Mouse (Mus musculus): ENCODE results near the gene Bcl2l11. TPM values are rescaled to one million over a fixed set of nuclear protein-coding genes. Genes with fewer than 3 reads are reported as not detected.

Bcl2l11 gene
- total RNA-seq, 2 experiments from 2014 or later, result 6.2 to 6.7 TPM

DNA sequence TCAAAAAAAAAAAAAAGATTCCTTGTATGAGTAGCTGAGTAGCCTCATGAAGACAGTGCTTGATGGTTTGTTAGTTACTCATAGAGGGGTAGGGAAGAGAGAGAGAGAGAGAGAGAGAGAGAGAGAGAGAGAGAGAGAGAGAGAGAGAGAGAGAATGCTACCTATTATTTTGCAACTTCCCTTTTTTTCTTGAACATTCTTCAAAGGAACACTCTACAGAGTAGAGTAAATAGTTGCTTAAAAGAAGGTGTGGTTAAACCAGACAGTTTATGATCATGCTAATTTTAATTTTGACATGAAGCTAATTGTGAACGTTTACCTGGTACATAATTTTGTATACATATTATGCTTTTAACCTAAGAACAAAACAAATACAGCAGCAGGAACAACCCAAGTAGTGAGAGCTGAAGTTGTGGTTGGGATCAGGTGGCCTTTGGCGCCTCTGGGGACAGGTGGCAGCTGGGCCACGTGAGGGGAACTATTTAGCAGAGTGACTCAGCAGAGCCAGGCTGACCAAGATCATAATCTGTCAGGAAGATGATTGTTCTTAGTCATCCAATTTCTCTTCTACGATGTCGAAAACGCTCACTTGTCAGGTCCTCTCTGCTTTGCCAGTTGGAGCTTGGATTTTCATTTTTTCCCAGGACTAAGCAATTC, 78.0 kb downstream of the Bcl2l11 start:
- DNase-seq (ENCODE audit: extremely low spot score in 1 of 2, low spot score in 1 of 2), result no peak

DNA sequence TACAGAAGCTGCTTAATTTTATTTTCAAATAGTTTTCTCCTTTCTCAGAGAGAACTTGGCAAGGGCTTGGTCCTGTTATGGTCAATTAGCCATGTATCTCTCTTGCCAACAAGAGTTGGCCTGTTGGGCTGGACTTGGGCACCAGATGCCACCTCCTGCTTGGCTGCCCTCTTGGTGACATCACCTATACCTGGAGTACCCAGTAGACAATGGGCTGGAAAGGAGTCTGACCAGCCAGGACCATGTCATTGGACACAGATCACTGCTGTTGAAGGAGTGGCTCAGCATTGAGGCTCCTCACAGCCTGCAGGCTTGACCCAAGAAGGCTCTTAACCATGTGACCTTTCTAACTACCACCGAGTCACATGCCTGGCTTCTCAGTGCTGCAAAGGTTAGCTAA, 82.7 kb downstream of the Bcl2l11 start:
- DNase-seq (ENCODE audit: extremely low spot score in 1 of 2, low spot score in 1 of 2), result no peak

DNA sequence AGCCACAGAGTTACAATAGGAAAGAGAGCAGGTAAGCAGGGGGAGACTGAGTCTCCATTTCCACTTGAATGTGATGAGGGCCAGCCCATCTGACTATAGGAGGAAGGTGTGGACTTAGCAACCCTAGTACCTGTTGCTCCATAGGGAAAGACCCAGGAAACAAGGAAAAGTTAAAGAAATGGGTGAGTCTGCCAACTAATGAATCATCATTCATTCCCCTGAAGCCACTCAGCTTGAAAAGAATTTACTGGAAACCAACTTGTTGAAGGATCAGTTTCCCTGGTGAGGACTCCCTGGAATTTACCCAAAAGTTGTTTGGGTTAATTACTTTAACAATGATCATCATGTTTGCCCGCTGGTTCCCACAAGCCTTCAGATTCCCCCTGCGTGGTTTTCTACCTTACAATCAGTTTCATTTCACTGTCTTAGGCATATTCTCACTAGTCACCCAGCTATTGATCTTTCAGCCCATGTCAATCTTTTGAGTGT, 84.0 kb downstream of the Bcl2l11 start:
- DNase-seq (ENCODE audit: extremely low spot score in 1 of 2, low spot score in 1 of 2), result no peak

DNA sequence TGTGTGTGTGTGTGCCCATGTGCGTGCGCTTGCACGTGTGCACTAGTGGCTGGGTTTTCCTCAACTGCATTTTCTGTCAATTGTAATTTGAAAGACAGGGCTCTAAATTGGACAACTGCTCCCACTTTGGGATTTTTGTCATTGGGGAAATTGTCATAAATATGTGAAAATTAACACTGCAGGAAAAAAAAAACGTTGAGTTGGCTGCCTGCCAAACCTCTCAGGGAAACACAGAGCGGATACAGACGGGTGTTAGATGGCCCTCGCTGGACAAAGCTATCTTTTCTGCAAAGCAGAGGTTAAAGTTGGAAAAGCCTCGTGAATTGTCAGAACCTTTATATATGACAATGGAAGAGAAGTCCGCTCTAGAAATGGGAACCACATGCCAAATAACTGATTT, 84.5 kb downstream of the Bcl2l11 start:
- no peak for DNase-seq (ENCODE audit: extremely low spot score in 1 of 2, low spot score in 1 of 2)

DNA sequence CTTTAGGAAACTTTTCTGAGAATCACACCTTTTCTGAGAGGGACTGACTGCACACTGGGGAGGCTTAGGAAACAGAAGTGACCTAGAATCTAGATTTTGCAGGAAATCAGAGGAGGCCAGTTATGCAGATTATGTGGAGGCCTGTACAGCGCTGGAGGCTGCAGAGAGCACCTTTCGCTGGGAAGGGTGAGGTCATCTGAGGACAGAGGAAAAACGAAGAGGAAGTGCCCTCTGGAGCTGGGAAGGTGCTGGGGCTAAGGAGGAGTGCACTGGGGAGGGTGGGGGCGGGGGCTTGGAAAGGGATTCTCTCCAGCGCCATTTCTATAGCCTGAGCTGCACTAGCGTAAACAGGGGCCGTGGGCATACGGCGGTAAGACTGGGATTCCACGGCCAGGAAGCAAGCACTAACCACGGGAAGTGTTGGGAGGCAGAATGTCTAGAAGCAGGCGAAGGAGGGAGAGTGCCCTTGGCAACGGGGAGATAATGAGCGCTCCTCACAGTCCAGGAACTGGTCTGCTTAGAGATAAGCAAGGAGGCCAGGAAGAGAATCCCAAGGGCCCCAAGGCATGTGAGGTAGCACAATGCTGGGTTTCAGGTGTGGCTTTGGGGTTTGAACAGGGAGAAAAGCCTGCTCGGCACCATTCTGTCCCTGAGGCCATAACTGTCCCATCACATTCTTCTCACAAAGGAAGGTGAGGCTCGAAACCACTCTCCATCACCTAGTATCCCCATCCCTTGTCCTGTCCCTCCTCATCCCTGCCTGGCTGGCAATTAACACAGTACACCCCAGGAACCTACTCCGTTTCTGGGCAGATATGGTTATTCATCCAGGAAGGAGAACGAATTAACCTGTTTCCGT, 85.4 kb downstream of the Bcl2l11 start:
- no peak for DNase-seq (ENCODE audit: extremely low spot score in 1 of 2, low spot score in 1 of 2)

DNA sequence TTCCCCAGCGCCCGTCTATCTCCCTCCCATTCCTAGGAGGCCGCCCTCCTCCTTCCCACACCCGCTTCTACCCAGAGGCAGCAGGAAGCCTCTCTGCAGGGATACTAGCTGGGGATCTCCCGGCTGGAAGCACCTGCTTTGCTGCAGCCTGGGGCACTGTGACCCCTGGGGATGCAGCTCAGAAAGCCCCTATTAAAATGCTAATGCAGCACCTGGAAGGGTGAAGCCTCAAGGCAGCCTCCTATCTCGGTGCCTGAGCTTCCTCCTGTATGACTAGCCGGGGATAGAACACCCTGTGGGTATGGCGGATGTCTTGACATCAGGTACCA, 86.0 kb downstream of the Bcl2l11 start:
- no peak for DNase-seq (ENCODE audit: extremely low spot score in 1 of 2, low spot score in 1 of 2)

All from layer of hippocampus, postnatal 25 days (tissue).